Mouse (Mus musculus) neutrophil, adult 59 days (primary cell): Measurements from ENCODE around the gene Tnip1. TPM values are rescaled to one million over a fixed set of nuclear protein-coding genes. Genes with fewer than 3 reads are reported as not detected.

Experiments used
- total RNA-seq, 2 experiments: library from RNA; stranded (reverse); gene quantifications; 1 replicate in 1 of 2; 2 replicates in 1 of 2; pipeline ENCODE4 v1.2.4; 2023

Gene Tnip1
- total RNA-seq = 10 to 100 TPM; 70.8 to 72.4 TPM

DNA sequence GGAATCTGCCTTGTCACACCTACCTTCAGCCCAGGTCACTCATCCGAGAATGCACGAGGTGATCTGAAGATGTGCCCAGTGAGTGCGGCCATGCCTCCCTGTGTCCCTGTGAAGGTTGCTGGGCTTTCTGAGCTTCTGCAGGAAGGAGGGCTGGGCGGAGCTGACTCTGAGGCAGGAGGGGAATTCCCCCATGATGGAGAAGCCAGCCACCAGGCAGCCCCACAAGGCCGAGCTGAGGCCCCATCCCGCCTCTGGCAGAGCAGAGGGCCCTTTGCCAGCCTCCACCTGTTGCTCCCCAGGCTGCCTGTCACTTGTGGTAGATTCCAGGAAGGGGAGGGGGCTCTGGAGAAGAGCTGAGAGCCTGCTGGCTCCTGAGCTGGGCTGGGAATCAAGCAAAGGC lies at the start of gene Tnip1:
Gene Tnip1 (minus strand): TSS at position 108 of the 400 bp plus-strand sequence.

DNA sequence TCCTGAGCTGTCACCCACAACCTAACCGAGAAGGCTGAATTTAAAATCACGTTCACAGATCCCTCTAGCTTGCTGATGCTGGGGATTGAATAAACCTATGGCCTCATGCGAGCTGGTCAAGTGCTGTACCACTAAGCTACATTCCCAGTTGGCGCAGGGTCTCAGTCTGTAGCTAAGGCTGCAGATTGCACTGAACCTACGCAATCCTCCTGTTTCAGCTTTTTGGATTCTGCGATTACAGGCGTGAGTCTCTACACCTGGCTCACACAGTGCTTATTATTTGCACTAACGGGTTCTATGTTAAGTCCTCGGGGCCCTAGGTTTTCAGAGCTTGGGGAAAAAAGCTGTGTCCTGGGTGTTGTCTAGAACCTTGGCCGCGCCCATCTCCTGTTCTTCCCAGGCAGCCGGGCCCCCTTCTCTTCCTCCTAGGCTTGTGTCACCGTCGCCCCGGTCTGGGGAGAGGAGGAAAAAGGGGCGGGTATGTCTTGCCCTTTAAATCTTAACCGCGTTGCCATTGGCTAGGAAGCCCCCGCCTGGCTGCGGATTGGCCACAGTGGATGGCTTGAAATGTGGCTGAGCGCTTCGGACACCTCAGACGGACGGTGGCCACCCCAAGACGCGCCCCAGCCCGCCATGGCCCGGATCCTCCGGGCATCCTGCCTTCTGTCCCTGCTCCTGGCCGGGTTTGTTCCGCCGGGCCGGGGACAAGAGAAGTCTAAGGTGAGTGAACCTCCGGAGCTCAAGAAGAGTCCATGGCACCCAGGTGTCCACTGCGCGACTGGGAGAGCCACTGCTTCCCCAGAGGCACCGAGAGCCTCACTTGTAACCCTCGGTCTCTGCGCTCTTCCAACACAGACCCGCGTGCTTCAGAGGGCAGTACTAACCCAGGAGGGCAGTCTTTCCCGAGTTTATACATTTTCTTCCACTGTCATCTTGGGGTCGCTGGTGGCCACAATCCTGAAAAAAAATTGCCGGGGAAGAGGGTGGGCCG lies 60.1 kb downstream of the Tnip1 start, which contains the start of gene Gpx3:
Gene Gpx3 (plus strand): TSS at position 121 of the 991 bp plus-strand sequence.

DNA sequence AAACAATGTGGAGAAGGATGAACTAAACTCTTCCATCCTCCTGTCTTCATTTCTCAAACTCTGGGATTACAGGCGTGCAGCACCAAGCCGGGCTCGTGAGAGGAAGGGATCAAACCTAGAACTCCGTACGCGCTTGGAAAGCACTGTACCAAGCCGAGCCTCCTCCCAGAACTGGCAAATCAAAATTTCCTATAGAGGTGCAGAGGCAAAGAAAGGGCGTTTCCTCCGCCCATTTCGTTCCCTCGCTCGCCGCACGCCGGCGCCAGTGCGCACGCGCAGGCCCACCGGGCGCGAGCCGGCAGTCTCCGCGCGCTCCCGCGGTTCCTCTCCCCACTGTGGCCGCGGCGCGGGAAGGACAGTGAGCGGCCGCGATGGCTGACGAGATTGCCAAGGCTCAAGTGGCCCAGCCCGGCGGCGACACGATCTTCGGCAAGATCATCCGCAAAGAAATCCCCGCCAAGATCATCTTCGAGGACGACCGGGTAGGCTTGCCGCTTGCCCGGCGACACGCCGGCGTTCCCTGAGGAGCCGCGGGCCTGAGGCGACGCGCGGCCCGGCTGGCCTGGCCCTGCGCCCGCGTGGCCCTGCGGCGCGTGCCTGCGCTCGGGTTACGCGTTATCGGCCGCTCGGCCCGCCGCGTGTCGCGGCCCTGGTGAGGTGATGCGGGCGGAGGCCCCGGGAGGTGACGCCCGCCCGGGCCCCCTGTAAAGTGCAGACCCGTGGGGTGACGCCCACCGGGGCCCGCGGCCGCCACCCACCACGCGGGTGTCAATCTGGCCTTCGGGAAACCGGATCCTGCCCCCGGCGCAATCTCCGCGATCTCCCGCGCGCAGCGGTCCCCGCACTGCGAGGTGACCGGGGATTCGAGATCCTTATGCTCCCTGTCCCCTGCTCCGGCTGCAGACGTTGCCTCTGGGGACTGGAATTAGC lies 96.3 kb downstream of the Tnip1 start, which contains the start of gene Hint1:
Gene Hint1 (plus strand): TSS at position 265 of the 930 bp plus-strand sequence.

Other genes starting within 250 kb of the Tnip1 start
- gene Cdc42se2, start 175.2 kb downstream of the Tnip1 start, total RNA-seq = 10 to 100 TPM; 52.5 to 65.1 TPM
- gene Lyrm7, start 102.0 kb downstream of the Tnip1 start, total RNA-seq = 1 to 10 TPM; 1.9 to 8.5 TPM
- 100 to 1,000 TPM; 102 to 131 TPM for gene Hint1, start 96.5 kb downstream of the Tnip1 start, total RNA-seq
- gene Gpx3, start 60.5 kb downstream of the Tnip1 start, total RNA-seq = 1 to 10 TPM; 9.2 to 9.6 TPM
- gene Anxa6, start 70.5 kb upstream of the Tnip1 start, total RNA-seq = 100 to 1,000 TPM; 104 to 111 TPM
- 1 to 10 TPM; 6.8 to 9.9 TPM for gene Ccdc69, start 115.2 kb upstream of the Tnip1 start, total RNA-seq
- 100 to 1,000 TPM in 1 of 2 experiments, 10 to 100 TPM in 1; 99.4 to 129 TPM for gene Gm2a, start 135.2 kb upstream of the Tnip1 start, total RNA-seq
- gene Slc36a3, start 188.8 kb upstream of the Tnip1 start, total RNA-seq = under 1 TPM in 1 of 2 experiments, not detected in 1; 0.33 TPM
- 1 to 10 TPM; 2.3 to 4.0 TPM for gene Slc36a2, start 222.2 kb upstream of the Tnip1 start, total RNA-seq
- 10 to 100 TPM; 32.1 to 35.4 TPM for gene Slc36a1, start 241.4 kb upstream of the Tnip1 start, total RNA-seq